8 mouse cellular contexts compared by ENCODE assay signal in the genomic region with DNA sequence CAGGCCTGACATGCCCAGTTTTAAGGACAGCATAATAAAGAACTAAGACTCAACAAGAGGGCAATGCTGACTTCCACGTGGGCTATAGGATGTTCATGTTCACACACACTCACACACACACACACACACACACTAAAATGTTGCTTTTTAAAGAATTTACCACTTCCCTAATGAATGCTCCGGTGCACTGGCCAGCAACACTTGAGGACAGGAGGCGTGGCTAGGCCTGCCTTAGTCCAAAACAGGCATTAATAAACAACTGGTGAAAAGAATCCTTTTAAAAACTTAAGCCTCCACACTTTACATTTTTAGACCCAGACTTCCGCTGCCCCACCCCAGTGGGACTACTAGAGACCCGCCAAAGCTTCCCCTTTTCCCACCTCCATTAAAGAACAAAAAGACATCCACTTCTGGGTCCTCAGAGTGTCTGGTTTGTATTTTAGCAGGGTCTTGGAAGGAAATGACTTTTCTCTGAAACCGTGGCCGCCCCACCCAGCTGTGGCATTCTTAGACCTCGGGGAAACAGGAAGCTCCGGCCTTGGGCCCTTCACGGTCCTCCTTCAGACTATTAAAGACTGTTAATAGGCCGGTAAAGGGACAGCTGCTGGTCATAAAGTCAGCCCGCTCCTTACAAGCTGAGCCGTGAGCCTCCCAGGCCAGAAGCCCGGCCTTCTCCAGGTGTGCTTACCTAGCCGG. TPM values are rescaled to one million over a fixed set of nuclear protein-coding genes. Genes with fewer than 3 reads are reported as not detected.
DNase-seq lines count a peak whose midpoint lies in the region; ATAC-seq and TF ChIP-seq lines count a peak whose summit lies in the region.

No protein-coding gene starts in this region.

- no peak for TF ChIP-seq CTCF in layer of hippocampus, adult 2 months (conservative IDR thresholded peaks at IDR 0.05)
- TF ChIP-seq CTCF in kidney, adult 2 months (conservative IDR thresholded peaks at IDR 0.05; ENCODE audit: insufficient read depth, insufficient read length, low read depth, low read length): no peak

- no peak for DNase-seq in layer of hippocampus, adult 2 months (ENCODE audit: low spot score in 2 of 2)
- no peak for DNase-seq in layer of hippocampus, adult 18-20 months (ENCODE audit: low spot score in 2 of 2)
- peak; percentile 53 for DNase-seq in embryo, embryonic 10 days (ENCODE audit: low spot score)
- DNase-seq in heart, adult 8-10 months (ENCODE audit: low spot score): peak; percentile 75
- peak; percentile 90 for DNase-seq in kidney, adult 2 months
- DNase-seq in skeletal muscle tissue, adult 2 months (ENCODE audit: low read depth, low spot score): peak; percentile 61
- DNase-seq in cerebellum, adult 9-10 months: no peak

- H3K4me2 ChIP-seq in lung, embryonic 16.5 days (ENCODE audit: low read depth, low read length): peak overlapping the region; percentile 67

- peak overlapping the region; percentile 32 for H3K4me3 ChIP-seq in layer of hippocampus, adult 2 months
- H3K4me3 ChIP-seq in kidney, adult 2 months (ENCODE audit: insufficient read depth, low read depth, low read length): peak overlapping the region; percentile 49
- peak overlapping the region; percentile 49 for H3K4me3 ChIP-seq in lung, embryonic 16.5 days (ENCODE audit: low read length)

- no peaks in the 10 kb centered on the region for H3K9me3 ChIP-seq in lung, embryonic 16.5 days (ENCODE audit: control insufficient read depth, low read length)

- TF ChIP-seq POLR2A in kidney, adult 2 months (IDR thresholded peaks at IDR 0.05; ENCODE audit: low read depth, low read length): no peak

- ATAC-seq in lung, embryonic 16.5 days (ENCODE audit: low read depth): peak; percentile 63

- no peaks in the 10 kb centered on the region for H3K27me3 ChIP-seq in kidney, adult 2 months (replicated peaks; ENCODE audit: control insufficient read depth, insufficient read depth, low read length)
- H3K27me3 ChIP-seq in lung, embryonic 16.5 days (ENCODE audit: control insufficient read depth, insufficient read depth, low read depth, low read length): no peaks in the 10 kb centered on the region

- peak overlapping the region; percentile 91 for H3K27ac ChIP-seq in layer of hippocampus, adult 2 months
- H3K27ac ChIP-seq in kidney, adult 2 months (ENCODE audit: insufficient read depth, low read depth, low read length): peak overlapping the region; percentile 98
- H3K27ac ChIP-seq in lung, embryonic 16.5 days (ENCODE audit: low read length): peak overlapping the region; percentile 100

- peaks cover 18% of the 10 kb centered on the region for H3K4me1 ChIP-seq in kidney, adult 2 months (ENCODE audit: control insufficient read depth, insufficient read depth, low read length)
- peaks cover 31% of the 10 kb centered on the region for H3K4me1 ChIP-seq in lung, embryonic 16.5 days (replicated peaks; ENCODE audit: control insufficient read depth, insufficient read depth, low read length)

- no peaks in the 10 kb centered on the region for H3K36me3 ChIP-seq in kidney, adult 2 months (ENCODE audit: control insufficient read depth, insufficient read depth, low read length)
- H3K36me3 ChIP-seq in lung, embryonic 16.5 days (ENCODE audit: control insufficient read depth, insufficient read depth, low read length): peaks cover 9% of the 10 kb centered on the region; the same call in 1 of the 2 replicates

- WGBS in kidney, adult 2 months: 2% methylated on average over 15 of the region's 15 CpGs
- WGBS in lung, embryonic 16.5 days: 3% methylated on average over 15 of the region's 15 CpGs

- H3K9ac ChIP-seq in lung, embryonic 16.5 days (ENCODE audit: low read length): peak overlapping the region; percentile 71

RNA-seq across cellular contexts. Expression of a gene that starts 9.7 kb away (rescaled TPM):
- 10 to 100 TPM; 37.1 to 38.0 TPM for total RNA-seq in layer of hippocampus, adult 2 months (2021)
- total RNA-seq in layer of hippocampus, adult 18-20 months (2021): 10 to 100 TPM; 32.3 to 33.8 TPM
- total RNA-seq in heart, adult 8-10 months (2022): 10 to 100 TPM; 16.1 to 24.3 (median 22.1) TPM
- polyA plus RNA-seq in kidney, adult 2 months (2012; rRNA removed): 28.7 and 31.6 TPM in 2 replicates
- 3.1 and 3.3 TPM in 2 replicates for polyA plus RNA-seq in lung, embryonic 16.5 days (2015; fragmentation: Nextera tagmentation; extraction: Ambion mirVana)

RNA-seq across cellular contexts. Expression of a gene that starts 12.8 kb away (rescaled TPM):
- total RNA-seq in layer of hippocampus, adult 2 months (2021): 1 to 10 TPM; 9.1 to 9.7 TPM
- 10 to 100 TPM in 1 of 2 experiments, 1 to 10 TPM in 1; 9.4 to 12.3 TPM for total RNA-seq in layer of hippocampus, adult 18-20 months (2021)
- 10 to 100 TPM in 3 of 4 experiments, 1 to 10 TPM in 1; 9.2 to 13.8 (median 13.2) TPM for total RNA-seq in heart, adult 8-10 months (2022)
- 15.8 and 16.2 TPM in 2 replicates for polyA plus RNA-seq in kidney, adult 2 months (2012; rRNA removed)
- 20.1 and 20.7 TPM in 2 replicates for polyA plus RNA-seq in lung, embryonic 16.5 days (2015; fragmentation: Nextera tagmentation; extraction: Ambion mirVana)

RNA-seq across cellular contexts. Expression of a gene that starts 57.7 kb away (rescaled TPM):
- total RNA-seq in layer of hippocampus, adult 2 months (2021): 1 to 10 TPM; 1.6 to 1.8 TPM
- total RNA-seq in layer of hippocampus, adult 18-20 months (2021): 1 to 10 TPM; 2.7 to 3.2 TPM
- total RNA-seq in heart, adult 8-10 months (2022): 1 to 10 TPM in 3 of 4 experiments, under 1 TPM in 1; 0.88 to 1.6 (median 1.1) TPM
- 7.2 and 7.6 TPM in 2 replicates for polyA plus RNA-seq in kidney, adult 2 months (2012; rRNA removed)
- 21.6 and 29.3 TPM in 2 replicates for polyA plus RNA-seq in lung, embryonic 16.5 days (2015; fragmentation: Nextera tagmentation; extraction: Ambion mirVana)

Comparison
In these comparisons a context has a peak if more than half of its experiments do, and no peak if none do; other contexts are left out.
1. DNase-seq: peak in embryo, embryonic 10 days (single experiment), heart, adult 8-10 months (single experiment), kidney, adult 2 months (single experiment) and skeletal muscle tissue, adult 2 months (single experiment); none in layer of hippocampus, adult 2 months (0 of 2), layer of hippocampus, adult 18-20 months (0 of 2) and cerebellum, adult 9-10 months (single experiment).
2. Peak in every context shown above with its lines, with median percentiles within 50 percentile points of each other: H3K27ac ChIP-seq and H3K4me3 ChIP-seq.